8 mouse cellular contexts compared by ENCODE assay signal in genomic region chr14:76819690-76820089, GRCm38 (mm10).
A peak's percentile ranks its signal among the peaks of the same experiment; 100 is the strongest.
DNase-seq lines count a peak whose midpoint lies in the region; ATAC-seq and TF ChIP-seq lines count a peak whose summit lies in the region.

No protein-coding gene starts in this region.

- WGBS in intestine, embryonic 14.5 days, result 22% methylated on average over 8 of the region's 8 CpGs
- WGBS in midbrain, embryonic 14.5 days, result 22% methylated on average over 8 of the region's 8 CpGs

- peak; percentile 83 for DNase-seq in Muller cell, postnatal 12 days (ENCODE audit: inconsistent ontology term)
- peak; percentile 13 for DNase-seq in cerebellum, adult 8-10 months
- peak; percentile 77 to 80 for DNase-seq in gastrocnemius, adult 8-10 months (ENCODE audit: low spot score in 2 of 2)
- DNase-seq in intestine, embryonic 14.5 days (ENCODE audit: low spot score), result peak; percentile 62
- DNase-seq in left cerebral cortex, adult 2 months (ENCODE audit: extremely low spot score in 1 of 2, low spot score in 2 of 2), result peak; percentile 69 to 71
- peak; percentile 56 for DNase-seq in midbrain, embryonic 14.5 days
- DNase-seq in MN1 (ENCODE audit: low spot score), result no peak

- H3K27ac ChIP-seq in intestine, embryonic 14.5 days (ENCODE audit: low read depth), result peak overlapping the region; percentile 55
- peak overlapping the region; percentile 89 for H3K27ac ChIP-seq in left cerebral cortex, adult 2 months
- 0 out of 2 replicates have a peak overlapping the region, but pooled peaks have one; percentile 34 for H3K27ac ChIP-seq in midbrain, embryonic 14.5 days (replicated peaks; ENCODE audit: low read depth, low read length)
- peak overlapping the region; percentile 65; the same call in 1 of the 2 replicates for H3K27ac ChIP-seq in testis, adult 2 months (ENCODE audit: control insufficient read depth, insufficient read depth, low read depth, low read length)

- peaks cover 29% of the 10 kb centered on the region for H3K4me1 ChIP-seq in intestine, embryonic 14.5 days (replicated peaks; ENCODE audit: control insufficient read depth, insufficient read depth, low read length)
- H3K4me1 ChIP-seq in midbrain, embryonic 14.5 days (ENCODE audit: control insufficient read depth, insufficient read depth, low read length), result 0 out of 2 replicates have a peak, but pooled peaks cover 3% of the 10 kb centered on the region
- H3K4me1 ChIP-seq in testis, adult 2 months (ENCODE audit: control insufficient read depth, insufficient read depth, low read length), result no peaks in the 10 kb centered on the region

- H3K4me3 ChIP-seq in intestine, embryonic 14.5 days (ENCODE audit: low read depth, low read length), result no peak overlapping the region
- H3K4me3 ChIP-seq in left cerebral cortex, adult 2 months, result no peak overlapping the region
- no peak overlapping the region for H3K4me3 ChIP-seq in midbrain, embryonic 14.5 days (replicated peaks; ENCODE audit: low read depth, low read length)
- H3K4me3 ChIP-seq in testis, adult 2 months (ENCODE audit: control insufficient read depth, low read depth, low read length), result no peak overlapping the region

- ATAC-seq in intestine, embryonic 14.5 days (replicated peaks; ENCODE audit: low FRiP score, low TSS enrichment, low read depth), result no peak
- no peak for ATAC-seq in midbrain, embryonic 14.5 days (ENCODE audit: low FRiP score, low TSS enrichment)

- intact Hi-C loops in left cerebral cortex, adult 2 months (cut with DNase I), result loop anchor here (2.0 kb wide), 3 partner anchors 57 to 315 kb away; no protein-coding TSS in a partner anchor

- H3K36me3 ChIP-seq in intestine, embryonic 14.5 days (ENCODE audit: control insufficient read depth, insufficient read depth, low read length), result no peaks in the 10 kb centered on the region
- no peaks in the 10 kb centered on the region for H3K36me3 ChIP-seq in midbrain, embryonic 14.5 days (ENCODE audit: control insufficient read depth, insufficient read depth, low read length)
- H3K36me3 ChIP-seq in testis, adult 2 months (ENCODE audit: control insufficient read depth, insufficient read depth, low read length), result no peaks in the 10 kb centered on the region

- 0 out of 2 replicates have a peak overlapping the region, but pooled peaks have one; percentile 1 for H3K4me2 ChIP-seq in intestine, embryonic 14.5 days (ENCODE audit: low read length)
- no peak overlapping the region for H3K4me2 ChIP-seq in midbrain, embryonic 14.5 days (ENCODE audit: low read length)

- TF ChIP-seq POLR2A in testis, adult 2 months (IDR thresholded peaks at IDR 0.05; ENCODE audit: control insufficient read depth, low read depth, low read length), result no peak

- H3K9me3 ChIP-seq in intestine, embryonic 14.5 days (ENCODE audit: control insufficient read depth, low read length), result no peaks in the 10 kb centered on the region
- no peaks in the 10 kb centered on the region for H3K9me3 ChIP-seq in midbrain, embryonic 14.5 days (ENCODE audit: control insufficient read depth, low read length)

- no peak for TF ChIP-seq CTCF in left cerebral cortex, adult 2 months (IDR thresholded peaks at IDR 0.05)
- TF ChIP-seq CTCF in testis, adult 2 months (IDR thresholded peaks at IDR 0.05; ENCODE audit: control insufficient read depth, insufficient read depth, insufficient replicate concordance, low read depth, low read length), result no peak

- H3K27me3 ChIP-seq in intestine, embryonic 14.5 days (replicated peaks; ENCODE audit: control insufficient read depth, insufficient read depth, low read length), result no peaks in the 10 kb centered on the region
- no peaks in the 10 kb centered on the region for H3K27me3 ChIP-seq in midbrain, embryonic 14.5 days (ENCODE audit: control insufficient read depth, insufficient read depth, low read length)
- no peaks in the 10 kb centered on the region for H3K27me3 ChIP-seq in testis, adult 2 months (ENCODE audit: control insufficient read depth, insufficient read depth, low read length)

- H3K9ac ChIP-seq in intestine, embryonic 14.5 days (ENCODE audit: low read length), result no peak overlapping the region
- H3K9ac ChIP-seq in midbrain, embryonic 14.5 days (replicated peaks; ENCODE audit: low read length), result no peak overlapping the region

Comparison
In these comparisons a context has a peak if more than half of its experiments do, and no peak if none do; other contexts are left out.
1. H3K27ac ChIP-seq: peak in every context shown above with its lines; median percentile 89 in left cerebral cortex, adult 2 months; 65 in testis, adult 2 months; 55 in intestine, embryonic 14.5 days; 34 in midbrain, embryonic 14.5 days.